8 mouse cellular contexts compared by ENCODE assay signal in the genomic region with DNA sequence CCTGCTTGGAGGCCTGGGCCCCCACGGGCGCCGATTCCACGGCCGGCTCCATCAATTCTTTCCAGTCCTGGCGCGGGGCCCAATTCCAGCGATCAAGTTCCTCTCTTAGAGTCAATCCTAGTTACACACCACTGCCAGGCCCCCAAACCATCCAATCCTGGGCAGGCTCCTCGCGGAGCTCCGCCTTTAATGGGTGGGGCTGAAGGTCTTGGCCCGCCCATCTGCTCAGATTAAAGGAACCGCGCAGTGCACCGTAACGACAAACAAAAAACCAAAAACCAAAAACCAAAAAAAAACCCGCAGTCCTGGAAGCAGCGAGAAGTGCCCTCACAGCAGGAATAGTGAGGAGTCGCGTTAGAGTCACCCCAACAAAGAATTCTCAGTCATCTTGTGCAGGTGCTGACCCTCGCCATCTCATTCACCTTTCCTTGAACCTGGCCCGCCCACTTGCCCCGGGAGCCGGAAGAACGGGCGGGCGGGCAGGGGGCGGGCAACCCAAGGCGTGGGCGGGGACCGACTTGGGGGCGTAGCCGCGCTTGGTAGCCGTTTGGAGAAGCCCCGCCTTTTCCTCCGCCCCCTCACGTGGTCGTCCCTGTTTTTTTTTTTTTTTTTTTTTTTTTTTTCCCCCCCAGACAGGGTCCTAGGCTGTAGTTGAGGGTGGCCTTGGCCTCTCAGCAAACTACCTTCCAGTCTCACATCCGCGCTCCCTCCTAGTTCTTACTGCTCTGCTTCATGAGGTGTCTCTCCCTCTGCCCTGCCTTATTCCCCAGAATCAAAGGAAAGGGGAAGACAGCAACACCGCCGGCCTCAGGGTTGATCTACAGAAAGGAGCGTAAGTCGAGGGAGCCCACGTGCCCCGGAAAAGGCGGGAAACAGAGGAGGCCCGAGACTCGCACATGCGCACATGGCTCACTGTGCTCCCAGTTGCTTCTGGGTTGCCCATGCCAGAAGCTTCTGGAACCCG. TPM values are rescaled to one million over a fixed set of nuclear protein-coding genes. Genes with fewer than 3 reads are reported as not detected.
DNase-seq lines count a peak whose midpoint lies in the region; ATAC-seq lines count a peak whose summit lies in the region.

No protein-coding gene starts in this region.

- H3K79me2 ChIP-seq in macrophage (ENCODE audit: inconsistent target): peaks cover 39% of the 10 kb centered on the region

- H3K27ac ChIP-seq in hindbrain, embryonic 16.5 days (ENCODE audit: low read depth, low read length): peak overlapping the region; percentile 76
- peak overlapping the region; percentile 87 for H3K27ac ChIP-seq in macrophage

- H3K4me1 ChIP-seq in hindbrain, embryonic 16.5 days (ENCODE audit: control insufficient read depth, insufficient read depth, low read depth, low read length): peaks cover 25% of the 10 kb centered on the region

- no peaks in the 10 kb centered on the region for H3K27me3 ChIP-seq in hindbrain, embryonic 16.5 days (replicated peaks; ENCODE audit: control insufficient read depth, insufficient read depth, low read length)

- peak; percentile 91 for DNase-seq in T-cell, adult 2 months (ENCODE audit: low spot score)
- DNase-seq in cerebellum, postnatal 36 days: peak; percentile 95 to 96
- DNase-seq in frontal cortex, postnatal 36 days (ENCODE audit: low spot score in 2 of 2): peak; percentile 93 to 96
- peak; percentile 95 for DNase-seq in left cerebral cortex, adult 18-20 months (ENCODE audit: low spot score in 2 of 2)
- peak; percentile 96 for DNase-seq in right cerebral cortex, adult 18-20 months
- peak; percentile 91 for DNase-seq in urinary bladder, postnatal 10 days (ENCODE audit: low spot score)

- H3K9me3 ChIP-seq in hindbrain, embryonic 16.5 days (ENCODE audit: control insufficient read depth, low read length): no peaks in the 10 kb centered on the region

- H3K4me3 ChIP-seq in hindbrain, embryonic 16.5 days (ENCODE audit: low read length): peak overlapping the region; percentile 73
- H3K4me3 ChIP-seq in macrophage (ENCODE audit: inconsistent target): peak overlapping the region; percentile 74

- H3K4me2 ChIP-seq in hindbrain, embryonic 16.5 days (ENCODE audit: low read length): peak overlapping the region; percentile 61

- peak; percentile 96 for ATAC-seq in hindbrain, embryonic 16.5 days

- H3K9ac ChIP-seq in hindbrain, embryonic 16.5 days (ENCODE audit: low read depth, low read length): peak overlapping the region; percentile 74

- WGBS in hindbrain, embryonic 16.5 days: 7% methylated on average over 42 of the region's 52 CpGs
- 5% methylated on average over 50 of the region's 52 CpGs for WGBS in macrophage (ENCODE audit: missing documents)

- H3K36me3 ChIP-seq in hindbrain, embryonic 16.5 days (ENCODE audit: control insufficient read depth, insufficient read depth, low read length): no peaks in the 10 kb centered on the region
- H3K36me3 ChIP-seq in macrophage (ENCODE audit: inconsistent target): no peaks in the 10 kb centered on the region

RNA-seq across cellular contexts. Expression of a gene that starts 2.7 kb away (rescaled TPM):
- polyA plus RNA-seq in hindbrain, embryonic 16.5 days (2015; fragmentation: Nextera tagmentation; extraction: Ambion mirVana): 12.4 TPM in 2 replicates
- total RNA-seq in left cerebral cortex, adult 18-20 months (2021): 1 to 10 TPM; 7.6 to 8.2 TPM
- 10 to 100 TPM in 18 of 26 experiments, 1 to 10 TPM in 8; 1.6 to 42.5 (median 18.0) TPM for total RNA-seq in macrophage (2018; cell fraction: chromatin; rRNA removed)
- total RNA-seq in macrophage (2018; cell fraction: cytosol; rRNA removed): 10 to 100 TPM in 22 of 26 experiments, 1 to 10 TPM in 4; 5.1 to 30.7 (median 14.5) TPM
- total RNA-seq in macrophage (2018; cell fraction: nucleus; rRNA removed): 10 to 100 TPM in 21 of 26 experiments, 1 to 10 TPM in 5; 3.6 to 31.2 (median 17.1) TPM
- 7.5 to 17.2 TPM (median 9.2 TPM) in 3 replicates for polyA plus RNA-seq in macrophage (2018)

RNA-seq across cellular contexts. Expression of a gene that starts 16.8 kb away (rescaled TPM):
- 0.65 and 1.1 TPM in 2 replicates for polyA plus RNA-seq in hindbrain, embryonic 16.5 days (2015; fragmentation: Nextera tagmentation; extraction: Ambion mirVana)
- total RNA-seq in left cerebral cortex, adult 18-20 months (2021): not detected
- not detected for total RNA-seq in macrophage (2018; cell fraction: chromatin; rRNA removed)
- not detected for total RNA-seq in macrophage (2018; cell fraction: cytosol; rRNA removed)
- total RNA-seq in macrophage (2018; cell fraction: nucleus; rRNA removed): not detected
- not detected in 3 replicates for polyA plus RNA-seq in macrophage (2018)

RNA-seq across cellular contexts. Expression of a gene that starts 26.3 kb away (rescaled TPM):
- polyA plus RNA-seq in hindbrain, embryonic 16.5 days (2015; fragmentation: Nextera tagmentation; extraction: Ambion mirVana): 0.54 and 0.90 TPM in 2 replicates
- total RNA-seq in left cerebral cortex, adult 18-20 months (2021): not detected
- total RNA-seq in macrophage (2018; cell fraction: chromatin; rRNA removed): not detected
- total RNA-seq in macrophage (2018; cell fraction: cytosol; rRNA removed): not detected
- not detected for total RNA-seq in macrophage (2018; cell fraction: nucleus; rRNA removed)
- not detected in 3 replicates for polyA plus RNA-seq in macrophage (2018)

Comparison
In these comparisons a context has a peak if more than half of its experiments do, and no peak if none do; other contexts are left out.
1. Peak in every context shown above with its lines: DNase-seq, ATAC-seq, H3K4me3 ChIP-seq and H3K27ac ChIP-seq.